Mouse (Mus musculus): ENCODE results near the gene Gdf2.

GRCm38 (mm10) chr14:33958186-33958585 is 17.3 kb downstream of the Gdf2 start:
- TF ChIP-seq E2F4 (IDR thresholded peaks at IDR 0.05; ENCODE audit: insufficient read depth) (no peak), POLR2A (IDR thresholded peaks at IDR 0.05; ENCODE audit: insufficient read length, low read depth) (no peak), POLR2AphosphoS2 (IDR thresholded peaks at IDR 0.05; ENCODE audit: insufficient read length, low read depth) (no peak), TCF12 (IDR thresholded peaks at IDR 0.05; ENCODE audit: insufficient read depth, poor library complexity, severe bottlenecking) (no peak)

Measured in myocyte (in vitro differentiated cells).